ENCODE assay signal across 8 mouse cellular contexts in the genomic region with DNA sequence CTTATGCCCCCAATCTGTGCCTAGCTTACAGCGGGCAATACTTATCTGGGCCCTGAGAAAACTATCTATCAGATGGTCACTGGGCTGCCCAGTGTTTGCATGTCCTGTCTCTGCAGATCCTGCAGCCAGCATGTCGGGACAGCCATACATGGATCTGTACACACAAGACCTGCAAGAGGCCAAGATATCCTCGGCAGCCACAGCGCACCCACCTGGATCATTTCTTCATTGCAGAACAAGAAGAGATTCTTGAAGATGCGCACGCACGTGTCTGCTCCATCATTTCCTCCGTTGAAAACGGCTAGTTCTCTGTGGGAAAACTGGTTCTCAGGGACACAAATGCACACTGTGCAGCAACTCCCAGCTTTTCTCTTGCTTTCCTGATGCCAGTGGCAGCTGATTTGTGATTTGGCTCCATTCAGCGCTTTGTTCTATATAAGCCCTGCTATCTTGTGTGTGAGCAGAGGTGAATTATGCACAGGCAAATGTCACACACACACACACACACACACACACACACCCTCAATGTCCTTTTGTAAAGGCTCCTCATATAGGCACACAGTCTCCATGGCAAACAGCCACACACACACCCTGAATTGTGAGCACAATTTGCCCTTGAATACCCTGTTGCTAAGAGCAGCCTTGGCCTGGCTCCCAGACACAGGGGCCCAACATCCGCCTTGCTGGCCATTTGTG.
A peak's percentile ranks its signal among the peaks of the same experiment; 100 is the strongest.
DNase-seq lines count a peak whose midpoint lies in the region; ATAC-seq and TF ChIP-seq lines count a peak whose summit lies in the region.

No protein-coding gene starts in this region.

- H3K9me3 ChIP-seq in forebrain, embryonic 12.5 days: no peaks in the 10 kb centered on the region
- H3K9me3 ChIP-seq in limb, embryonic 10.5 days (replicated peaks): no peaks in the 10 kb centered on the region

- H3K27me3 ChIP-seq in forebrain, embryonic 12.5 days: no peaks in the 10 kb centered on the region
- no peaks in the 10 kb centered on the region for H3K27me3 ChIP-seq in limb, embryonic 10.5 days (ENCODE audit: low read depth, poor library complexity, severe bottlenecking)

- ATAC-seq in forebrain, embryonic 12.5 days (ENCODE audit: low FRiP score): peak; percentile 89

- H3K4me1 ChIP-seq in forebrain, embryonic 12.5 days: peaks cover 28% of the 10 kb centered on the region
- no peaks in the 10 kb centered on the region for H3K4me1 ChIP-seq in limb, embryonic 10.5 days

- H3K4me3 ChIP-seq in forebrain, embryonic 12.5 days (replicated peaks): no peak overlapping the region
- H3K4me3 ChIP-seq in gastrocnemius, adult 2 months: no peak overlapping the region
- H3K4me3 ChIP-seq in limb, embryonic 10.5 days: no peak overlapping the region

- WGBS in forebrain, embryonic 12.5 days: 54% methylated on average over 11 of the region's 11 CpGs
- WGBS in limb, embryonic 10.5 days: 84% methylated on average over 11 of the region's 11 CpGs

- no peak overlapping the region for H3K9ac ChIP-seq in forebrain, embryonic 12.5 days

- TF ChIP-seq CTCF in gastrocnemius, adult 2 months (IDR thresholded peaks at IDR 0.05): no peak

- intact Hi-C loops in gastrocnemius, postnatal 14 days (cut with DNase I; ENCODE audit: low total_unique reads): no loop called here
- intact Hi-C loops in gastrocnemius, adult 2 months (cut with DNase I): no loop called here

- peak overlapping the region; percentile 91 for H3K27ac ChIP-seq in forebrain, embryonic 12.5 days
- no peak overlapping the region for H3K27ac ChIP-seq in gastrocnemius, adult 2 months
- H3K27ac ChIP-seq in limb, embryonic 10.5 days: no peak overlapping the region

- peak; percentile 62 for DNase-seq in layer of hippocampus, adult 11-12 months (ENCODE audit: low spot score)
- no peak for DNase-seq in layer of hippocampus, adult 9-10 months (ENCODE audit: low spot score)
- DNase-seq in layer of hippocampus, postnatal 25 days (ENCODE audit: extremely low spot score in 1 of 2, low spot score in 1 of 2): peak; percentile 22 to 46
- DNase-seq in right cerebral cortex, adult 2 months (ENCODE audit: low spot score in 2 of 2): peak; percentile 25 to 50
- no peak for DNase-seq in gastrocnemius, postnatal 14 days
- DNase-seq in gastrocnemius, adult 2 months: no peak
- DNase-seq in limb, embryonic 10.5 days (ENCODE audit: low spot score): no peak

- no peaks in the 10 kb centered on the region for H3K36me3 ChIP-seq in forebrain, embryonic 12.5 days (replicated peaks)
- H3K36me3 ChIP-seq in limb, embryonic 10.5 days: no peaks in the 10 kb centered on the region

- peak overlapping the region; percentile 27 for H3K4me2 ChIP-seq in forebrain, embryonic 12.5 days

Comparison
In these comparisons a context has a peak if more than half of its experiments do, and no peak if none do; other contexts are left out.
1. DNase-seq: peak in layer of hippocampus, adult 11-12 months (single experiment), layer of hippocampus, postnatal 25 days (2 of 2) and right cerebral cortex, adult 2 months (2 of 2); none in layer of hippocampus, adult 9-10 months (single experiment), gastrocnemius, postnatal 14 days (single experiment), gastrocnemius, adult 2 months (single experiment) and limb, embryonic 10.5 days (single experiment).